Mouse (Mus musculus) spleen, adult 12 weeks (tissue): ENCODE measurements around the gene Rasa2.
"Not testable (repeated sequence)": the region's sequence is repeated elsewhere in the genome, so short reads cannot be mapped to it uniquely, and the experiment has no call there.

Experiments
- DNase-seq: peaks from one replicate; pipeline ENCODE4 v3.0.0; 2022; ENCODE audit warnings: low spot score

The Rasa2 gene

DNA sequence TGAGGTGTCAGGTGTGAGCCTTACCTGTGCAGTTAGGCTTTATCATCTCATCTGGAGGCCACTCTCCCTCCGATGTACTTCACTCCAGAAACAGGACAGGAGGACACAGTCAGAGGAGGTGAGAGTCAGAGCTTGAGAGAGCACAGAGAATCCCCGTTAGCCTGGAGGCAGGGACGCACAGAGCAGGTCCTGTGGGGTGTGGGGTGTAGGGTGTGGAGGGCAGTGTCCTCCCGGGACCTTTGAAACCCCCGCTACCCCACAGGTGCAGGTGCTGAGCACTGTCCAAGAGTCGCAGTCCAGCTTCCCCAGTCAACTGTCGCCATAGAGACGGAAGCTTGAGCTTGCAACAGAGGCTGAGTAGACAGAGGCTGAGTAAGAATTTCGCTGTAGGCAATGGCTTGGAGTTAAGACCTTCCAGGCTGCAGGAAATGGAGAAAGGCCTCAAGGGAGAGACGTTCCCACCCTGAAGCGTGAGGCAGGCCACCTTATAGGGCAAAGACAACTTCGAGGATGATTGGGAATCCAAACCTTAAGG, 106.4 kb downstream of the Rasa2 start, which contains the start of gene Gm28729:
Gene Gm28729 (minus strand): TSS at position 293 of the 535 bp plus-strand sequence.
- no peak for DNase-seq

DNA sequence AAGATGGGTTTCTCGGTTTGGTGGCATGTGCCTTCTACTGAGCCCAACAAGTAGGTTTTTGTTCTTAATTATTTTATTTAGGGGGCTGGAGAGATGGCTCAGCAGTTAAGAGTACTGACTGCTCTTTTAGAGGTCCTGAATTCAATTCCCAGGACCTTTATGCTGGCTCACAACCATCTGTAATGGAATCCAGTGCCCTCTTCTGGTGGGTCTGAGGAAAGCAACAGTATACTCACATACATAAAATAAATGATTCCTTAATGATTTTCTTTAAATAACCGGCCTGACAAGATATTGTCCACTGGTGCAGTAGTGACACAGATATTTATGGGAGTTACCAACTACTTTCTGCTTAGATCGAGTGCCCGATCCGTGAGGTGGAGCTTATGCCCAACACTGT, 108.3 kb downstream of the Rasa2 start:
- no peak for DNase-seq

GRCm38 (mm10) chr9:96521574-96521973, 109.8 kb downstream of the Rasa2 start:
- not testable (repeated sequence) for DNase-seq

DNA sequence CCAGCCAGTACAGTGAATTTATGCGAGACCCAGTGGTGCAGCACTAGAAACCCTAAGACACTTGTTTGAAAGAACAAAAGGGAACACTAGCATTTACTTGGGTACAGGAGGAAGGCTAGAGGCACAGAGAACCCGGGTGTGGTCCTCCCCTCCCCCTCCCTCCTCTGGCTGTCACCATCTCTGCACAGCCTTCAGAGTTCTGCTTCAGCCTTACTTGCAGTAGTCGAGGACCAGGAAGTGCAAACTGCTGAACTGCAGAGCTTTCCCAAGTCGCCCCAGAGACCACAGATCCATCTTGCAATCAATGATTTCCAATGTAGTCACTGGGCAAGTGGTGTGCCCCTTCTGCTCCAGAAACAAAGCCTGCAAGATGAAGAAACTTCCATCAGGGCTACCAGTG, 114.0 kb downstream of the Rasa2 start:
- no peak for DNase-seq

GRCm38 (mm10) chr9:96516806-96517205, 114.6 kb downstream of the Rasa2 start:
- no peak for DNase-seq

DNA sequence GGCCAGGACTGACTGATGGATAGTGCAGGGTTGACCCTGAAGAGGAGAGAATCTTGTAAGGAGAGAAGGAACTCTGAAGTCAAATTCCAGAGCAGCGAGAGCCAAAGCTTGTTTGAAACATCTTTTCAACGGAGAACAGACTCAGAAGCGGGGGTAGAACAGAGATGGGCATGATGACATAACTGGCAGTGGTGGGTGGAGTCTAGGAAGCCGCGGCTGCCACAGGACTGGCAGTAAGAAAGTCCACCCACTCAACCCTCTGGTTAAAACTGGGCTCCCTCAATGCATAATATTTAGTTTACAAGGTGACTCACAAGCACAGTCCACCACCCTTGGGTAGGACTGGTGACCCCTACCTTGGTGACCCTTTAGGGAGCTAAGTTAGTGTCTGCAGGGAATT, 115.7 kb downstream of the Rasa2 start:
- DNase-seq: no peak

- DNase-seq: no peak
These were observed 117.1 kb downstream of the Rasa2 start for GRCm38 (mm10) chr9:96514278-96514677.

DNA sequence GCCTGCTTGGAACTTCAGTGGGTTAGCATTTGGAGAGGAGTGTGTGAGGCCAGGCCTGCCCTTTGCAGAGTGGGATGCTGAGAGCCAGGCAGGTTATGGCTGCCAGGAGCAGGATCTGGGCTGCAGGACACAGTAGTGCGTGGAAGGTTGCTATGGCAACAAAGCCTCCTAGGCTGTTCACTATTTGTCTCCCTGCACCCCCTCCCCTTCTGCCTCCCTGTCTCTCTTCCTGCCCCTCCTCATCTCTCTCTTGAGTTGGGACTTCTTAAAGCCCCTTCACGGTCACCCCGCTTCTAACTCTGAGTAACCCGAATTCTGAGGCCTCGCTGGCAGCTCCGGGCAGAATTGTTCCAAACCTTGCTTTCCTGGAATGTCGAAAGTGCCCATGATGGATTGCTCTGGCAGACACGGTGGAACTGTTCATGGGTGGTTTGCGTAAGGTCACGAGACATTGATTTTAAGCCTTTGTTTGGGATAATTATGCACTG, 125.4 kb downstream of the Rasa2 start:
- DNase-seq: no peak

DNA sequence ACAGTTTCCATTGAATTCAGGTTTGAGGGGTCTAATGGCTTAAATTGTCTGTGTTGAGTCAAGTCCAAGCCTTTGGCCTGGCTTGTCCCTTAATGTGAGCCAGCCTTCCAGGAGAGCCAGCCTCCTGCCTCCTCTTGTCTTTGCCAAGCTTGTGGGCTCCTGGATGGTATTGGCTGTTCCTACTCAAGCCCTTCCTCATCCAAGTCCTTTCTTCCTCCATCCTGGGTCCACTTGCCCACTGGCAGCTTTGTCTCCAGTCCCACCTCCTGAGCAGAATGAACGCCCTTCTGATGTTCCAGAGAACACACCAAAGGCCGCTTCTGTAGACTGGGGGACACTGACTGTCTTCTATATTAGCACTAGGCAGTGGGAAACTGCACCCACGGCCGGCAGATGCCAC, 126.3 kb downstream of the Rasa2 start:
- no peak for DNase-seq

- DNase-seq: no peak
These were observed 127.1 kb downstream of the Rasa2 start for GRCm38 (mm10) chr9:96504116-96504895.

GRCm38 (mm10) chr9:96502856-96503610, 128.4 kb downstream of the Rasa2 start:
- DNase-seq: no peak

- DNase-seq: no peak
These were observed 130.2 kb downstream of the Rasa2 start for GRCm38 (mm10) chr9:96501217-96501616.

- no peak for DNase-seq
These were observed 138.2 kb downstream of the Rasa2 start for GRCm38 (mm10) chr9:96493212-96493611.

DNA sequence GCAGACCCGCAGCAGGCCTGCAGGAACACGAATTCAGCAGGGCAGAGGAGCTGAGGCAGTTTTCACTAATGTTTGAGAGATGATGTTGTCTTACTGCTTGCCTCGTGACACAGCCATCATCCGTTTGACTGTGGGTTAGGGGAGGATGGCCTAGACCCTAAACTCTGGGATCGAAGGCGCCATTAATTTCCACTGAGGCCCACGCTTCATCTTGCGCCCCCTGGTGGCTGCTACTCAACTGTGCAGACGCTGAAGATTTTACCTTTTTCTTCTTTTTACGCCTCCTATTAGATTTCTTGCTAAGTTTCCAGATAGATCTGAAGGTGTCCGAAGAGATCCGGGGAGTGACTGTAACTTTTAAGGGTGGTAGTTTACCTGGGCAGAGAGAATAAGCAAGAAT, 139.6 kb downstream of the Rasa2 start:
- peak; percentile 23 for DNase-seq
